Mouse (Mus musculus) ES-E14 (cell line): ENCODE data around the gene Fbxl17.

ENCODE experiments used
- CHD2 ChIP-seq: IDR thresholded peaks from 2 replicates; pipeline ENCODE4 v1.6.1; 2014; ENCODE audit warnings: mild to moderate bottlenecking, low read depth, low read length, inconsistent platforms
- HCFC1 ChIP-seq: IDR thresholded peaks from 2 replicates; pipeline ENCODE4 v1.6.1; 2012; ENCODE audit warnings: low read length, inconsistent platforms, borderline replicate concordance; ENCODE audit not compliant: insufficient read depth
- MAFK ChIP-seq: IDR thresholded peaks from 2 replicates; pipeline ENCODE4 v1.6.1; 2014; ENCODE audit warnings: mild to moderate bottlenecking, low read depth, low read length, inconsistent platforms; ENCODE audit not compliant: insufficient read depth
- ZC3H11A ChIP-seq: IDR thresholded peaks from 2 replicates; pipeline ENCODE4 v1.6.1; 2012; ENCODE audit warnings: low read depth, mild to moderate bottlenecking, inconsistent platforms, low read length, borderline replicate concordance
- ZNF384 ChIP-seq: IDR thresholded peaks from 2 replicates; pipeline ENCODE4 v1.6.1; 2012; ENCODE audit warnings: low read depth, low read length, inconsistent platforms

DNA sequence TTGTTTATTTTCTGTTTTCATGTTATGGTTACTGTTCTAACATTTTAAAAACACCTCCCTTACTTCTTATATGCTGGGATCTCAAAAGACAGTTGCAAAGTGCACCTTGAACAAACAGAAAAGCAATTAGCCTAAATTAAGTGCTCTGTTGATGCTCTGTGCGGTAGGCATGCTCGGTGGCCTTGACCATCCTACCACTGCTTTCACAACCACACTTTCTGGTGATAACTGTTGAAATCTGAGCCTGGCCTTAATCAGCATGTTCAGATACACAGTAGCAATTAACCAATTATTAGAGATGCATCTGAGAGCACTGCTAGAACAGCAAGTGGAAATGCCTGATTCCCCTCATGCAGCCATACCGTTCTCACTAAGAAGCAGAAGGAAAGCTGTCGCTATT is 156.7 kb downstream of the Fbxl17 start:
- no peak for TF ChIP-seq ZC3H11A
- TF ChIP-seq HCFC1: no peak
- no peak for TF ChIP-seq CHD2
- TF ChIP-seq ZNF384: no peak
- TF ChIP-seq MAFK: no peak
